Comparison of ENCODE assay signal across 9 mouse cellular contexts in genomic region chr4:41715596-41715995, GRCm38 (mm10). TPM values are rescaled to one million over a fixed set of nuclear protein-coding genes. Genes with fewer than 3 reads are reported as not detected.
DNase-seq lines count a peak whose midpoint lies in the region; ATAC-seq and TF ChIP-seq lines count a peak whose summit lies in the region.
"Had no signal": no experiment of that assay in that cellular context is flagged by ENCODE, and none has a peak within 500 bp of the region (broad histone marks: within the 10 kb centered on the region; RNA-seq: fewer than 3 reads in every experiment).

No protein-coding gene starts in this region.

- H3K79me2 ChIP-seq in C2C12 (ENCODE audit: control insufficient read depth, insufficient read depth) (peaks cover 15% of the 10 kb centered on the region), CH12.LX (replicated peaks; ENCODE audit: control insufficient read depth, extremely low read depth, insufficient read depth, poor library complexity, severe bottlenecking) (peaks cover 7% of the 10 kb centered on the region; the same call in 1 of the 2 replicates)

- peak; percentile 43 to 69 for DNase-seq in kidney, adult 8-10 months
- DNase-seq in CH12.LX (ENCODE audit: extremely low read depth) = no peak
- DNase-seq in kidney, postnatal 10 days = peak; percentile 65
- no peak for DNase-seq in gastrocnemius, postnatal 4 days (ENCODE audit: low spot score in 2 of 2)
- DNase-seq in yolk sac, embryonic 10.5 days (ENCODE audit: low spot score) = no peak

- H3K4me1 ChIP-seq in kidney, embryonic 15.5 days = peaks cover 26% of the 10 kb centered on the region
- peaks cover 8 to 22% of the 10 kb centered on the region in 2 experiments for H3K4me1 ChIP-seq in CH12.LX (ENCODE audit: control insufficient read depth in 1 of 2, insufficient read depth in 2 of 2)

- H3K79me3 ChIP-seq in C2C12 (ENCODE audit: low read depth) = peaks cover 14% of the 10 kb centered on the region

- no peaks in the 10 kb centered on the region for H3K9me3 ChIP-seq in kidney, embryonic 15.5 days (replicated peaks)
- H3K9me3 ChIP-seq in CH12.LX (replicated peaks; ENCODE audit: low read length) = no peaks in the 10 kb centered on the region
- H3K9me3 ChIP-seq: embryonic facial prominence, embryonic 15.5 days had no signal

- no peak for TF ChIP-seq POLR2A in CH12.LX (IDR thresholded peaks at IDR 0.05; ENCODE audit: low read depth, low read length)

- in situ Hi-C loops in CH12.LX (cut with MboI; ENCODE audit: low pct_ligation_motif_present, low pct_unique_long_range_greater_than_20kb, low sequenced_read_pairs) = no loop called here

- peak; percentile 53 for TF ChIP-seq RAD21 in CH12.LX (IDR thresholded peaks at IDR 0.05; ENCODE audit: low read depth, low read length)

- dilution Hi-C loops in CH12.LX (cut with MboI; ENCODE audit: extremely low pct_ligation_motif_present, extremely low pct_unique_long_range_greater_than_20kb, low sequenced_read_pairs) = no loop called here

- H3K27ac ChIP-seq in kidney, embryonic 15.5 days = no peak overlapping the region
- no peak overlapping the region for H3K27ac ChIP-seq in CH12.LX (ENCODE audit: insufficient read depth, low read depth)
- H3K27ac ChIP-seq: embryonic facial prominence, embryonic 15.5 days had no signal

- H3ac ChIP-seq in C2C12 (ENCODE audit: control insufficient read depth, insufficient read length, low read depth) = no peak overlapping the region

- WGBS in kidney, embryonic 15.5 days = 82% methylated on average over 5 of the region's 5 CpGs

- no peak for ATAC-seq in kidney, embryonic 15.5 days (replicated peaks; ENCODE audit: low FRiP score)

- TF ChIP-seq CTCF in C2C12 (IDR thresholded peaks at IDR 0.05; ENCODE audit: control insufficient read depth, insufficient read depth, insufficient read length) (peak; percentile 16), CH12.LX (conservative IDR thresholded peaks at IDR 0.05 in 1 of 2, IDR thresholded peaks at IDR 0.05 in 1 of 2; ENCODE audit: low read depth in 2 of 2, low read length in 2 of 2) (peak; percentile 11 to 62; a peak in 3 of 4 replicates)

- H3K27me3 ChIP-seq in kidney, embryonic 15.5 days = no peaks in the 10 kb centered on the region
- H3K27me3 ChIP-seq in C2C12 (ENCODE audit: control insufficient read depth, insufficient read depth, insufficient read length) (no peaks in the 10 kb centered on the region), CH12.LX (replicated peaks) (no peaks in the 10 kb centered on the region)
- H3K27me3 ChIP-seq: embryonic facial prominence, embryonic 15.5 days had no signal

- no peak overlapping the region for H3K4me3 ChIP-seq in kidney, embryonic 15.5 days (replicated peaks)
- H3K4me3 ChIP-seq in C2C12 (ENCODE audit: insufficient read depth, poor library complexity, severe bottlenecking) (no peak overlapping the region), CH12.LX (replicated peaks in 1 of 3; ENCODE audit: low read depth in 2 of 3, low read length in 2 of 3, poor library complexity in 1 of 3) (no peak overlapping the region)
- H3K4me3 ChIP-seq: embryonic facial prominence, embryonic 15.5 days had no signal

- H3K36me3 ChIP-seq in kidney, embryonic 15.5 days = peaks cover 67% of the 10 kb centered on the region
- peaks cover 20% of the 10 kb centered on the region for H3K36me3 ChIP-seq in C2C12 (ENCODE audit: control insufficient read depth, insufficient read depth)
- peaks cover 48 to 80% of the 10 kb centered on the region in 2 experiments for H3K36me3 ChIP-seq in CH12.LX (replicated peaks in 1 of 2; ENCODE audit: control insufficient read depth in 1 of 2, insufficient read depth in 1 of 2, low read length in 1 of 2)

- H3K9ac ChIP-seq in kidney, embryonic 15.5 days = no peak overlapping the region
- H3K9ac ChIP-seq in CH12.LX (ENCODE audit: insufficient read depth, low read depth) = no peak overlapping the region
- H3K9ac ChIP-seq: embryonic facial prominence, embryonic 15.5 days had no signal

- no peak overlapping the region for H3K4me2 ChIP-seq in kidney, embryonic 15.5 days
- no peak overlapping the region for H3K4me2 ChIP-seq in CH12.LX (ENCODE audit: insufficient read depth, low read depth, poor library complexity, severe bottlenecking)
- H3K4me2 ChIP-seq: embryonic facial prominence, embryonic 15.5 days had no signal

- no peak for TF ChIP-seq EP300 in CH12.LX (IDR thresholded peaks at IDR 0.05; ENCODE audit: low read length)

TF ChIP-seq in C2C12, 6 proteins besides CTCF, POLR2A, EP300 and RAD21:
- TF ChIP-seq FOSL1 (IDR thresholded peaks at IDR 0.05; ENCODE audit: insufficient read depth, low read length, poor library complexity, severe bottlenecking) = no peak

TF ChIP-seq in CH12.LX, 34 proteins besides CTCF, POLR2A, EP300 and RAD21:
- TF ChIP-seq SMC3 (IDR thresholded peaks at IDR 0.05; ENCODE audit: low read depth, low read length) (peak; percentile 43), BHLHE40 (IDR thresholded peaks at IDR 0.05; ENCODE audit: low read depth, low read length) (no peak)
TF ChIP-seq in CH12.LX: peak in this region for 1.

RNA-seq across cellular contexts. Expression of gene Rpp25l, which starts 2.3 kb away (rescaled TPM):
- polyA plus RNA-seq in kidney, embryonic 15.5 days (2015; fragmentation: Nextera tagmentation; extraction: Ambion mirVana) = 76.2 and 83.6 TPM in 2 replicates
- polyA plus RNA-seq in C2C12 (2012; fragmentation: generic; extraction: Trizol) = 60.3 TPM
- 65.3 and 84.1 TPM in 2 replicates for total RNA-seq in CH12.LX (2012; rRNA removed)
- total RNA-seq in CH12.LX (2014; rRNA removed) = 62.8 and 72.8 TPM in 2 replicates
- polyA plus RNA-seq in CH12.LX (2012; ENCODE audit: insufficient read length, low read depth) = 48.1 and 48.5 TPM in 2 replicates
- 10 to 100 TPM; 36.8 to 40.5 TPM for total RNA-seq in gastrocnemius, postnatal 4 days (2021)

RNA-seq across cellular contexts. Expression of gene Dctn3, which starts 7.4 kb away (rescaled TPM):
- polyA plus RNA-seq in kidney, embryonic 15.5 days (2015; fragmentation: Nextera tagmentation; extraction: Ambion mirVana) = 128 and 132 TPM in 2 replicates
- polyA plus RNA-seq in C2C12 (2012; fragmentation: generic; extraction: Trizol) (106 TPM), CH12.LX (2012; ENCODE audit: insufficient read length, low read depth) (90.5 and 117 TPM in 2 replicates)
- total RNA-seq in CH12.LX (2012; rRNA removed) (130 and 133 TPM in 2 replicates), CH12.LX (2014; rRNA removed) (112 and 125 TPM in 2 replicates)
- 10 to 100 TPM; 49.8 to 52.9 TPM for total RNA-seq in gastrocnemius, postnatal 4 days (2021)

RNA-seq across cellular contexts. Expression of gene Arid3c, which starts 15.3 kb away (rescaled TPM):
- polyA plus RNA-seq in kidney, embryonic 15.5 days (2015; fragmentation: Nextera tagmentation; extraction: Ambion mirVana) = 0.12 and 0.17 TPM in 2 replicates
- polyA plus RNA-seq in C2C12 (2012; fragmentation: generic; extraction: Trizol) (not detected), CH12.LX (2012; ENCODE audit: insufficient read length, low read depth) (not detected in 2 replicates)
- total RNA-seq in CH12.LX (2012; rRNA removed) (not detected in 2 replicates), CH12.LX (2014; rRNA removed) (not detected in 2 replicates)
- total RNA-seq in gastrocnemius, postnatal 4 days (2021) = not detected
- total RNA-seq: layer of hippocampus, postnatal 25 days had no signal

RNA-seq across cellular contexts. Expression of gene Il11ra1, which starts 15.8 kb away (rescaled TPM):
- polyA plus RNA-seq in kidney, embryonic 15.5 days (2015; fragmentation: Nextera tagmentation; extraction: Ambion mirVana) = 137 and 157 TPM in 2 replicates
- 2.4 TPM for polyA plus RNA-seq in C2C12 (2012; fragmentation: generic; extraction: Trizol)
- 4.2 and 5.7 TPM in 2 replicates for total RNA-seq in CH12.LX (2012; rRNA removed)
- total RNA-seq in CH12.LX (2014; rRNA removed) = 1.2 and 1.3 TPM in 2 replicates
- polyA plus RNA-seq in CH12.LX (2012; ENCODE audit: insufficient read length, low read depth) = 4.8 and 6.9 TPM in 2 replicates
- 100 to 1,000 TPM in 1 of 2 experiments, 10 to 100 TPM in 1; 85.8 to 111 TPM for total RNA-seq in gastrocnemius, postnatal 4 days (2021)

RNA-seq across cellular contexts. Expression of gene Cntfr, which starts 18.7 kb away (rescaled TPM):
- polyA plus RNA-seq in kidney, embryonic 15.5 days (2015; fragmentation: Nextera tagmentation; extraction: Ambion mirVana) = 19.8 and 22.1 TPM in 2 replicates
- polyA plus RNA-seq in C2C12 (2012; fragmentation: generic; extraction: Trizol) (0.05 TPM), CH12.LX (2012; ENCODE audit: insufficient read length, low read depth) (not detected in 2 replicates)
- total RNA-seq in CH12.LX (2012; rRNA removed) (not detected in 2 replicates), CH12.LX (2014; rRNA removed) (not detected in 2 replicates)
- 10 to 100 TPM; 40.8 to 41.9 TPM for total RNA-seq in gastrocnemius, postnatal 4 days (2021)

Comparison
In these comparisons a context has a peak if more than half of its experiments do, and no peak if none do; other contexts are left out.
1. DNase-seq: peak in kidney, adult 8-10 months (2 of 2) and kidney, postnatal 10 days (single experiment); none in CH12.LX (single experiment), gastrocnemius, postnatal 4 days (0 of 2) and yolk sac, embryonic 10.5 days (single experiment).